Mouse (Mus musculus) brain, embryonic 14.5 days (tissue): ENCODE data around the gene Ccdc15.

Source experiments
- CTCF ChIP-seq: fragments of 200-500 bp; IDR thresholded peaks from 2 replicates; pipeline ENCODE4 v1.5.1; 2012; ENCODE audit warnings: inconsistent platforms, mild to moderate bottlenecking, moderate library complexity, borderline replicate concordance; ENCODE audit not compliant: insufficient read depth, insufficient read length; ENCODE audit errors: extremely low read depth
- POLR2A ChIP-seq: fragments of 200-500 bp; IDR thresholded peaks from 2 replicates; pipeline ENCODE4 v1.6.1; 2012; ENCODE audit warnings: mild to moderate bottlenecking, inconsistent platforms, borderline replicate concordance; ENCODE audit not compliant: poor library complexity, insufficient read depth, insufficient read length, severe bottlenecking; ENCODE audit errors: extremely low read depth

- no peak for TF ChIP-seq POLR2A
- TF ChIP-seq CTCF = no peak
These were observed 100.8 kb downstream of the Ccdc15 start for GRCm38 (mm10) chr9:37247429-37247828.
